Mouse (Mus musculus): ENCODE data around the gene Gm26920. TPM values are rescaled to one million over a fixed set of nuclear protein-coding genes. Genes with fewer than 3 reads are reported as not detected.

The Gm26920 gene
- total and polyA plus RNA-seq, 3 experiments, result not detected

DNA sequence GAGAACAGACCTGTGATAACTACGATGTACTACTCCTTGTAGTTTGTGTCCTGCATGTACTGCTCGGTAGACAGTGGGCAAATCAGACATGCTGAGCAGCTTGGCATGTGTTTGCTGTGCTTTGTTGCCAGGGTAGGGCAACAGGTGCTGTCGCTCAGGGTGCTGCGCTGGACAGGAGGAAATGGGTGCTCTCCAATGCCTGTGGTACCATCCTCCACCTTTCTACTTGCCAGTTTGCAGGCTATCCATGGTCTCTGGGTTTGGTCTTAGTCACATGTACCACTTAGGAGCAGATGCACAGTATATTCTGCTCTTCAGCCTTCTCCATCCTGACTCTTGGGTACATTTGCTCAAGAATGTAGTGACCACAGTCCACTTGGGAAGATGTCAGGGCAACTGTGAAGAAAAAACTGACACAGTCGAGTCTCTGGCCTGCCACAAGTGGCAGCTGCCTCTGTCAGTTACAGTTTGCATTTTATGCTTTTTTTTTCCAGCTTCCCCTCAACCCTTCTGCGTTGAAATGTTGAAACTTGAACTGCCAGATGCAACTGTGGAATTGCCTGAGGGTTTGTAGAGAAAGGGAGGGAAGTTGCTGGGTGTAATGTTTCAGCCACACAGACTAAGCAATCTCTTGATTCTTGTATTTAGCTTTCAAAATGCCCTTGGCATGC, 82.1 kb downstream of the Gm26920 start:
- Histone ChIP-seq H3K27ac (ENCODE audit: insufficient read depth, low read depth) (peak overlapping the region; percentile 49; the same call in 1 of the 2 replicates), H3K27me3 (replicated peaks) (no peaks in the 10 kb centered on the region), H3K9me3 (replicated peaks; ENCODE audit: low read length) (no peaks in the 10 kb centered on the region), H3K9ac (ENCODE audit: insufficient read depth, low read depth) (no peak overlapping the region), H3K79me2 (replicated peaks; ENCODE audit: control insufficient read depth, extremely low read depth, insufficient read depth, poor library complexity, severe bottlenecking) (no peaks in the 10 kb centered on the region), H3K4me3 (replicated peaks in 1 of 3; ENCODE audit: low read depth in 2 of 3, low read length in 2 of 3, poor library complexity in 1 of 3) (no peak overlapping the region), H3K4me1 (ENCODE audit: control insufficient read depth in 1 of 2, insufficient read depth in 2 of 2) (peaks cover 0 to 6% of the 10 kb centered on the region in 2 experiments; a peak in 2 of 4 replicates), H3K4me2 (ENCODE audit: insufficient read depth, low read depth, poor library complexity, severe bottlenecking) (no peak overlapping the region), H3K36me3 (replicated peaks in 1 of 2; ENCODE audit: control insufficient read depth in 1 of 2, insufficient read depth in 1 of 2, low read length in 1 of 2) (peaks cover 45 to 79% of the 10 kb centered on the region in 2 experiments)
- dilution Hi-C loops (cut with MboI; ENCODE audit: extremely low pct_ligation_motif_present, extremely low pct_unique_long_range_greater_than_20kb, low sequenced_read_pairs) (no loop called here), in situ Hi-C loops (cut with MboI; ENCODE audit: low pct_ligation_motif_present, low pct_unique_long_range_greater_than_20kb, low sequenced_read_pairs) (no loop called here)
- DNase-seq (ENCODE audit: extremely low read depth), result no peak
- no peak for TF ChIP-seq ELF1 (IDR thresholded peaks at IDR 0.05; ENCODE audit: low read depth, low read length)
- no peak for TF ChIP-seq ZMIZ1 (IDR thresholded peaks at IDR 0.05; ENCODE audit: low read depth, low read length)
- TF ChIP-seq CTCF (conservative IDR thresholded peaks at IDR 0.05 in 1 of 2, IDR thresholded peaks at IDR 0.05 in 1 of 2; ENCODE audit: low read depth in 2 of 2, low read length in 2 of 2), result no peak

DNA sequence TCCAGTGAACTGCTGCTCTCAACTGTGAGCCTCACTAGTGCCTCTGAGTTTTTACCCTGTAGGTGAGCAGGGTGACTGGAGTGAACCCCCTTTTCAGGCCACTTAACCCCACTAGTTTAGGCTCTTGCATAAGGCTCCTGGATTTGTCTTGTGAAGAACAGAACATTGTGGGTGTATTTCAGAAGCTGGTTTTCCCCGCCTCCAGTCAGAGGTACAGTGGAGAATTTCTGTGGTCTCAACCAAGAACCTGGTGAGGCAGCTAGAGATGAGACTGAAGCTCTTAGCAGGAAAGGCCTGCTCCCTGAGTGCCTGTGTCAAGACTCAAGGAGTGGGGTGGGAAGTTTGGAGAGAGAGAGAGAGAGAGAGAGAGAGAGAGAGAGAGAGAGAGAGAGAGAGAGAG, 82.6 kb downstream of the Gm26920 start:
- Histone ChIP-seq H3K4me1 (ENCODE audit: control insufficient read depth in 1 of 2, insufficient read depth in 2 of 2) (peaks cover 0 to 6% of the 10 kb centered on the region in 2 experiments; a peak in 2 of 4 replicates), H3K4me3 (replicated peaks in 1 of 3; ENCODE audit: low read depth in 2 of 3, low read length in 2 of 3, poor library complexity in 1 of 3) (no peak overlapping the region), H3K9ac (ENCODE audit: insufficient read depth, low read depth) (no peak overlapping the region), H3K9me3 (replicated peaks; ENCODE audit: low read length) (no peaks in the 10 kb centered on the region), H3K4me2 (ENCODE audit: insufficient read depth, low read depth, poor library complexity, severe bottlenecking) (no peak overlapping the region), H3K27me3 (replicated peaks) (no peaks in the 10 kb centered on the region), H3K36me3 (replicated peaks in 1 of 2; ENCODE audit: control insufficient read depth in 1 of 2, insufficient read depth in 1 of 2, low read length in 1 of 2) (peaks cover 47 to 78% of the 10 kb centered on the region in 2 experiments), H3K79me2 (replicated peaks; ENCODE audit: control insufficient read depth, extremely low read depth, insufficient read depth, poor library complexity, severe bottlenecking) (no peaks in the 10 kb centered on the region), H3K27ac (ENCODE audit: insufficient read depth, low read depth) (no peak overlapping the region)
- in situ Hi-C loops (cut with MboI; ENCODE audit: low pct_ligation_motif_present, low pct_unique_long_range_greater_than_20kb, low sequenced_read_pairs) (no loop called here), dilution Hi-C loops (cut with MboI; ENCODE audit: extremely low pct_ligation_motif_present, extremely low pct_unique_long_range_greater_than_20kb, low sequenced_read_pairs) (no loop called here)
- DNase-seq (ENCODE audit: extremely low read depth), result no peak
- TF ChIP-seq JUN (IDR thresholded peaks at IDR 0.05; ENCODE audit: insufficient read depth, low read depth, low read length), result no peak
- TF ChIP-seq RAD21 (IDR thresholded peaks at IDR 0.05; ENCODE audit: low read depth, low read length), result no peak
- TF ChIP-seq ZKSCAN1 (IDR thresholded peaks at IDR 0.05; ENCODE audit: borderline replicate concordance, low read depth, low read length), result no peak
- no peak for TF ChIP-seq E2F4 (IDR thresholded peaks at IDR 0.05; ENCODE audit: insufficient replicate concordance, low read depth, low read length)
- TF ChIP-seq SIN3A (IDR thresholded peaks at IDR 0.05; ENCODE audit: low read length), result no peak
- no peak for TF ChIP-seq CHD2 (IDR thresholded peaks at IDR 0.05; ENCODE audit: low read length)

Other genes with a start within 250 kb of the Gm26920 start
Only the 20 nearest of the 24 such genes appear.
- 8.4 and 9.1 TPM in 2 replicates for gene Zfp27, start 183.8 kb downstream of the Gm26920 start, total RNA-seq (2012; rRNA removed)
- 9.0 and 9.1 TPM in 2 replicates for gene Zfp27, start 183.8 kb downstream of the Gm26920 start, total RNA-seq (2014; rRNA removed)
- gene Zfp27, start 183.8 kb downstream of the Gm26920 start, polyA plus RNA-seq (2012; ENCODE audit: insufficient read length, low read depth), result 8.6 and 9.7 TPM in 2 replicates
- 3.4 and 3.5 TPM in 2 replicates for gene Zfp383, start 182.2 kb downstream of the Gm26920 start, total RNA-seq (2012; rRNA removed)
- 3.4 and 3.9 TPM in 2 replicates for gene Zfp383, start 182.2 kb downstream of the Gm26920 start, total RNA-seq (2014; rRNA removed)
- gene Zfp383, start 182.2 kb downstream of the Gm26920 start, polyA plus RNA-seq (2012; ENCODE audit: insufficient read length, low read depth), result 2.7 and 3.1 TPM in 2 replicates
- gene Zfp74, start 136.3 kb downstream of the Gm26920 start, total RNA-seq (2012; rRNA removed), result 4.3 and 4.7 TPM in 2 replicates
- 3.8 and 4.1 TPM in 2 replicates for gene Zfp74, start 136.3 kb downstream of the Gm26920 start, total RNA-seq (2014; rRNA removed)
- 6.7 and 6.9 TPM in 2 replicates for gene Zfp74, start 136.3 kb downstream of the Gm26920 start, polyA plus RNA-seq (2012; ENCODE audit: insufficient read length, low read depth)
- gene Zfp568, start 106.5 kb downstream of the Gm26920 start, total RNA-seq (2012; rRNA removed), result 10.6 and 12.9 TPM in 2 replicates
- gene Zfp568, start 106.5 kb downstream of the Gm26920 start, total RNA-seq (2014; rRNA removed), result 12.6 and 15.1 TPM in 2 replicates
- 10.8 and 11.5 TPM in 2 replicates for gene Zfp568, start 106.5 kb downstream of the Gm26920 start, polyA plus RNA-seq (2012; ENCODE audit: insufficient read length, low read depth)
- gene Zfp14, start 39.0 kb downstream of the Gm26920 start, total RNA-seq (2012; rRNA removed), result 0.34 TPM in 2 replicates
- gene Zfp14, start 39.0 kb downstream of the Gm26920 start, total RNA-seq (2014; rRNA removed), result 0.34 and 0.96 TPM in 2 replicates
- gene Zfp14, start 39.0 kb downstream of the Gm26920 start, polyA plus RNA-seq (2012; ENCODE audit: insufficient read length, low read depth), result 0.31 and 0.54 TPM in 2 replicates
- 6.9 and 7.0 TPM in 2 replicates for gene Zfp82, start 17.5 kb downstream of the Gm26920 start, total RNA-seq (2012; rRNA removed)
- gene Zfp82, start 17.5 kb downstream of the Gm26920 start, total RNA-seq (2014; rRNA removed), result 7.1 TPM in 2 replicates
- gene Zfp82, start 17.5 kb downstream of the Gm26920 start, polyA plus RNA-seq (2012; ENCODE audit: insufficient read length, low read depth), result 4.5 and 4.9 TPM in 2 replicates
- gene Zfp566, start 117 bp upstream of the Gm26920 start, total RNA-seq (2012; rRNA removed), result 5.5 and 6.5 TPM in 2 replicates
- gene Zfp566, start 117 bp upstream of the Gm26920 start, total RNA-seq (2014; rRNA removed), result 3.5 and 4.9 TPM in 2 replicates
- 9.1 TPM in 2 replicates for gene Zfp566, start 117 bp upstream of the Gm26920 start, polyA plus RNA-seq (2012; ENCODE audit: insufficient read length, low read depth)
- 11.1 and 11.4 TPM in 2 replicates for gene Zfp260, start 4.4 kb upstream of the Gm26920 start, total RNA-seq (2012; rRNA removed)
- gene Zfp260, start 4.4 kb upstream of the Gm26920 start, total RNA-seq (2014; rRNA removed), result 18.1 and 19.6 TPM in 2 replicates
- gene Zfp260, start 4.4 kb upstream of the Gm26920 start, polyA plus RNA-seq (2012; ENCODE audit: insufficient read length, low read depth), result 11.5 and 13.7 TPM in 2 replicates
- gene Zfp382, start 31.5 kb upstream of the Gm26920 start, total RNA-seq (2012; rRNA removed), result 4.7 and 5.7 TPM in 2 replicates
- 3.9 and 4.7 TPM in 2 replicates for gene Zfp382, start 31.5 kb upstream of the Gm26920 start, total RNA-seq (2014; rRNA removed)
- 2.1 and 3.3 TPM in 2 replicates for gene Zfp382, start 31.5 kb upstream of the Gm26920 start, polyA plus RNA-seq (2012; ENCODE audit: insufficient read length, low read depth)
- 43.1 and 45.1 TPM in 2 replicates for gene Zfp146, start 79.3 kb upstream of the Gm26920 start, total RNA-seq (2012; rRNA removed)
- gene Zfp146, start 79.3 kb upstream of the Gm26920 start, total RNA-seq (2014; rRNA removed), result 44.5 and 45.0 TPM in 2 replicates
- 42.0 and 47.8 TPM in 2 replicates for gene Zfp146, start 79.3 kb upstream of the Gm26920 start, polyA plus RNA-seq (2012; ENCODE audit: insufficient read length, low read depth)
- gene Cox7a1, start 93.7 kb upstream of the Gm26920 start, total RNA-seq (2012; rRNA removed), result 5.5 and 14.0 TPM in 2 replicates
- 9.9 and 15.2 TPM in 2 replicates for gene Cox7a1, start 93.7 kb upstream of the Gm26920 start, total RNA-seq (2014; rRNA removed)
- 1.6 and 4.2 TPM in 2 replicates for gene Cox7a1, start 93.7 kb upstream of the Gm26920 start, polyA plus RNA-seq (2012; ENCODE audit: insufficient read length, low read depth)
- gene Capns1, start 108.4 kb upstream of the Gm26920 start, total RNA-seq (2012; rRNA removed), result 85.8 and 101 TPM in 2 replicates
- gene Capns1, start 108.4 kb upstream of the Gm26920 start, total RNA-seq (2014; rRNA removed), result 207 and 219 TPM in 2 replicates
- 218 and 233 TPM in 2 replicates for gene Capns1, start 108.4 kb upstream of the Gm26920 start, polyA plus RNA-seq (2012; ENCODE audit: insufficient read length, low read depth)
- gene Polr2i, start 141.5 kb upstream of the Gm26920 start, total RNA-seq (2012; rRNA removed), result 83.6 and 101 TPM in 2 replicates
- gene Polr2i, start 141.5 kb upstream of the Gm26920 start, total RNA-seq (2014; rRNA removed), result 55.0 and 62.9 TPM in 2 replicates
- 74.2 and 75.4 TPM in 2 replicates for gene Polr2i, start 141.5 kb upstream of the Gm26920 start, polyA plus RNA-seq (2012; ENCODE audit: insufficient read length, low read depth)
- gene Tbcb, start 141.9 kb upstream of the Gm26920 start, total RNA-seq (2012; rRNA removed), result 89.6 and 109 TPM in 2 replicates
- 54.9 and 57.7 TPM in 2 replicates for gene Tbcb, start 141.9 kb upstream of the Gm26920 start, total RNA-seq (2014; rRNA removed)
- gene Tbcb, start 141.9 kb upstream of the Gm26920 start, polyA plus RNA-seq (2012; ENCODE audit: insufficient read length, low read depth), result 79.9 and 86.3 TPM in 2 replicates
- gene Ovol3, start 145.3 kb upstream of the Gm26920 start, total RNA-seq (2012; rRNA removed), result 0.42 and 0.84 TPM in 2 replicates
- 1.9 and 2.8 TPM in 2 replicates for gene Ovol3, start 145.3 kb upstream of the Gm26920 start, total RNA-seq (2014; rRNA removed)
- 3.4 and 4.3 TPM in 2 replicates for gene Ovol3, start 145.3 kb upstream of the Gm26920 start, polyA plus RNA-seq (2012; ENCODE audit: insufficient read length, low read depth)
- 0.38 and 0.63 TPM in 2 replicates for gene Thap8, start 189.7 kb upstream of the Gm26920 start, total RNA-seq (2012; rRNA removed)
- gene Thap8, start 189.7 kb upstream of the Gm26920 start, total RNA-seq (2014; rRNA removed), result not detected in 2 replicates
- 0.23 TPM in 1 of 2 replicates, not detected in the other for gene Thap8, start 189.7 kb upstream of the Gm26920 start, polyA plus RNA-seq (2012; ENCODE audit: insufficient read length, low read depth)
- gene Wdr62, start 190.0 kb upstream of the Gm26920 start, total RNA-seq (2012; rRNA removed), result 5.3 and 5.4 TPM in 2 replicates
- gene Wdr62, start 190.0 kb upstream of the Gm26920 start, total RNA-seq (2014; rRNA removed), result 2.2 and 2.3 TPM in 2 replicates
- gene Wdr62, start 190.0 kb upstream of the Gm26920 start, polyA plus RNA-seq (2012; ENCODE audit: insufficient read length, low read depth), result 17.7 and 19.7 TPM in 2 replicates
- not detected in 2 replicates for gene Clip3, start 201.3 kb upstream of the Gm26920 start, total RNA-seq (2012; rRNA removed)
- not detected in 2 replicates for gene Clip3, start 201.3 kb upstream of the Gm26920 start, total RNA-seq (2014; rRNA removed)
- not detected in 2 replicates for gene Clip3, start 201.3 kb upstream of the Gm26920 start, polyA plus RNA-seq (2012; ENCODE audit: insufficient read length, low read depth)
- gene Alkbh6, start 218.3 kb upstream of the Gm26920 start, total RNA-seq (2012; rRNA removed), result 33.9 and 35.7 TPM in 2 replicates
- 28.8 and 31.7 TPM in 2 replicates for gene Alkbh6, start 218.3 kb upstream of the Gm26920 start, total RNA-seq (2014; rRNA removed)
- 25.2 and 25.4 TPM in 2 replicates for gene Alkbh6, start 218.3 kb upstream of the Gm26920 start, polyA plus RNA-seq (2012; ENCODE audit: insufficient read length, low read depth)
- gene Syne4, start 224.4 kb upstream of the Gm26920 start, total RNA-seq (2012; rRNA removed), result 1.7 and 1.9 TPM in 2 replicates
- gene Syne4, start 224.4 kb upstream of the Gm26920 start, total RNA-seq (2014; rRNA removed), result 0.70 and 0.81 TPM in 2 replicates
- 3.1 and 4.1 TPM in 2 replicates for gene Syne4, start 224.4 kb upstream of the Gm26920 start, polyA plus RNA-seq (2012; ENCODE audit: insufficient read length, low read depth)